Mouse (Mus musculus) stomach, embryonic 14.5 days (tissue): ENCODE measurements at regions not wholly inside any gene's neighbourhood (a gene's known extent, or its start where the extent isn't known, plus 50 kb on each side); places are given as distances from the start of the nearest gene placed in this dataset.

Experiments used
- ATAC-seq: fragments of 200-750 bp; cut with Nextera tagmentation; 2 replicates; pipeline ENCODE4 v1.8.0; 2017; ENCODE audit warnings: low read depth, moderate TSS enrichment; ENCODE audit not compliant: insufficient number of reproducible peaks, insufficient read depth, low FRiP score
- H3K27ac ChIP-seq: fragments of 300-500 bp; sonication (generic); 2 replicates; pipeline ENCODE4 v1.5.1; 2014; ENCODE audit warnings: mild to moderate bottlenecking, low read length, moderate library complexity, mixed read lengths
- H3K27me3 ChIP-seq: fragments of 300-500 bp; sonication (generic); 2 replicates; pipeline ENCODE4 v1.6.1; 2014; ENCODE audit warnings: low read length, control low read depth, mixed read lengths; ENCODE audit not compliant: control insufficient read depth, insufficient read depth
- H3K36me3 ChIP-seq: fragments of 300-500 bp; sonication (generic); 2 replicates; pipeline ENCODE4 v1.6.1; 2014; ENCODE audit warnings: mild to moderate bottlenecking, control low read depth, low read length, moderate library complexity, mixed read lengths; ENCODE audit not compliant: control insufficient read depth, insufficient read depth
- H3K4me1 ChIP-seq: fragments of 300-500 bp; sonication (generic); 2 replicates; pipeline ENCODE4 v1.6.1; 2014; ENCODE audit warnings: low read length, control low read depth, mixed read lengths; ENCODE audit not compliant: control insufficient read depth, insufficient read depth
- H3K4me2 ChIP-seq: fragments of 300-500 bp; sonication (generic); replicated peaks from 2 replicates; pipeline ENCODE4 v1.6.1; 2014; ENCODE audit warnings: low read depth, low read length, control low read depth
- H3K4me3 ChIP-seq: fragments of 300-500 bp; sonication (generic); 2 replicates; pipeline ENCODE4 v1.5.1; 2014; ENCODE audit warnings: low read depth, low read length, control low read depth
- H3K9ac ChIP-seq: fragments of 300-500 bp; sonication (generic); replicated peaks from 2 replicates; pipeline ENCODE4 v1.6.1; 2014; ENCODE audit warnings: low read depth, mild to moderate bottlenecking, control low read depth, low read length, moderate library complexity, mixed read lengths
- H3K9me3 ChIP-seq: fragments of 300-500 bp; sonication (generic); 2 replicates; pipeline ENCODE4 v1.6.1; 2016; ENCODE audit warnings: low read depth, low read length, control low read depth; ENCODE audit not compliant: control insufficient read depth
- WGBS: fragments of 180-500 bp; shearing (Covaris S2); extraction: QIAGEN DNeasy Blood & Tissue Kit; methylation state at CpG from one replicate; pipeline ENCODE4 v1.1.7; 2014; 5-methylcytosine and 5-hydroxymethylcytosine counted together

DNA sequence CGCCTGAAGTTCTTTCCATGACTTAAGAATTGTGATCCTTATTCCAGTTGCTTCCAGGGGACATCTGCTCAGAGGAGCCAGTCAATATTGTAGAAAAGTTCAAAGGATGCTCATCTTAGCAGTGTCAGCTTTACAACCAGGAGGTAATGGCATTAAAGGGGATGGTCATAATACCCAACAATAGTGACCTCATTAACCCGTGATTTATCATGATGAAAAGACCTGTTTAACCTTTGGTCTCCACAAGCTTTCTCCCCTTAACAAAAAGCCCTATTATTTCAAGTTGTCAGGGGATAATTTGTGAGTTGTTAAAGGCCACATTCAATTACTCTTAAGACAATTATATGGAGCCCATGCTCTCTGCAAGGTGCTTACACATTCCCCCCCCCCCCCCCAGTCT, 54.3 kb upstream of the Htatip2 start:
- H3K9me3 ChIP-seq = no peaks in the 10 kb centered on the region
- H3K36me3 ChIP-seq = no peaks in the 10 kb centered on the region
- no peak for ATAC-seq
- no peak overlapping the region for H3K27ac ChIP-seq
- no peak overlapping the region for H3K9ac ChIP-seq
- WGBS = 10% methylated on average over 2 of the region's 2 CpGs
- H3K4me2 ChIP-seq = no peak overlapping the region
- H3K4me1 ChIP-seq = no peaks in the 10 kb centered on the region
- H3K4me3 ChIP-seq = no peak overlapping the region
- 0 out of 2 replicates have a peak, but pooled peaks cover 3% of the 10 kb centered on the region for H3K27me3 ChIP-seq

DNA sequence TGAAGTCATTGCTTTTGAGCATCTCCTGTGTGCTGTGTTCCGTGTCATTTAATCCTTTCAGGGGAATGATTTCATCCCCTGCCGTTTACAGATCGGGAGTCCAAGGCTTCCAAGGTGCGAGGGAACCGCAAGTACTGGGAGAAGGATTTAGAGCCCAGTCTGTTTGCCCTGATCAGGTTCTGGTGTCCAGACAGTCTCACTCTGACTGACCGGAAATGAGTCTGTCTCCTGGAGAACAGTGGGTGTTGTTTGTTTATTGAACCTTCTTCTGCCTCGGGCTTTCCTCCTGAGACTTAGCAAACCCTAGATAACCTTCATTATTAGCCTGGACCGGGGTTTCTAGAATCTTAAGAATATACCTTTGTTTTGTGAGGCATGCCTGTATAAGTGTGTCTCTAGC, 58.2 kb upstream of the Htatip2 start:
- Histone ChIP-seq H3K9ac (no peak overlapping the region), H3K4me1 (no peaks in the 10 kb centered on the region), H3K4me3 (no peak overlapping the region), H3K9me3 (no peaks in the 10 kb centered on the region), H3K27ac (no peak overlapping the region), H3K27me3 (0 out of 2 replicates have a peak, but pooled peaks cover 3% of the 10 kb centered on the region), H3K36me3 (no peaks in the 10 kb centered on the region), H3K4me2 (no peak overlapping the region)
- no peak for ATAC-seq
- WGBS = 42% methylated on average over 8 of the region's 8 CpGs

DNA sequence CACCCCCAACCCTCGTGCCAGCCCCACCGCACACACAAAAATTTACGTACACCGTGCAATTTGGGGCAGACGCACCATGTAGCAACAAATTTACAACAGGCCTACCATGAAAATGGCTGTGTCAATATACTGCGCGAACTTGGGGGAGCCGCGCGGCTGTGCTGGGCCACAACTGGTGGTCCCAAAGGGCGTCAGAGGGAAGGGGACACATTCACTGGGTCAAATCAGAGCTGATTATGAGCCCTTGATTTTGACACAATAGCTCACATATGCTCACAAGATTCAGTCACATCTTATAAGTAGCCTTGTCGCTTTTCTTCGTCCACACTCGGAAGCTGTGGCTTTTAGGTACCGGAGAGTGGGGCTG, 58.9 kb upstream of the Htatip2 start:
- 91% methylated on average over 15 of the region's 15 CpGs for WGBS

DNA sequence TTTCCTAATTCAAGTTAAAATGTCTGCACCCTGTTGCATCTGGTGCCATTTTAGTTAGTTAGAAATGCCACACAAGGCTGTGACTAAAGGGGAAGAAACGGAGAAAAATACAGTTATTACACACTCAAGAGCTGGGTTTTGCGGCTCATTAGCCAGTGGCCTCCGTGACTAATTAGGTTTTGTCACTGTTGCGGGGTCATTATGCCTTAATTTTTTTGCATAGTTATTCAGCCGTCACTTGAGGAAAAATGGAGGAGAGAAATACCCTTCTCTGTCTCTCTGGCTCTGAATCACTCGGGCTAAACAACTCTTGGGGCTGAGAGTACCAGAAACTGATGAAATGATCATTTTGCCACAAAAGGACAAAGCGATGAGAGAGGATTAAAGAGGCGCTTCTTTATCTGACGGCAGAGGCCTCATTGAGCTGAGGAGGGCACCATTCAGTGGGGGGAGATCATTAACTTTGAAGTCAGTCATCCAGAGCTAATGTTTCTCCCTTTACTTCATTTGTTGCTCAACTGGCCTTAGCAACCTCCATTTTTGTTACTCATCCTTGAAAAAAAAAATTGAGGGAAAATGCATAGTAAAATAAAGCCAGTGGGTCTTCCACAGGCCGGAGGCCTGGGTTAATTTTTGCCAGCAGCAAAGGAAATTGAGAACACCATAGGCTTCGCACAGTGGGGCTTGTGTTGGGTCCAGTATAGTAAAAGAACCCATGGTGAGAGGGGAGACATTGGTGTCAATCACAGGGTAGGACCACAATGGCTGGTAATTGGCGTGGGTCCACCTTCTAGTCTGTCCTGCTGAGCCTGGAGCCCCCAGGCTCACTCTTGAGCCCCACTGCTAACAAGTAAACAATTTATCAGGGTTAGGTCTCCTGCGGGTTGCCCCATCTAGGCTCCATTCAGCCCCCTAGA, 59.5 kb upstream of the Htatip2 start:
- no peaks in the 10 kb centered on the region for H3K4me1 ChIP-seq
- no peak for ATAC-seq

More for the DNA sequence above, 58.9 kb upstream of the Htatip2 start:
- H3K4me2 ChIP-seq = no peak overlapping the region
- ATAC-seq = no peak
- H3K4me3 ChIP-seq = no peak overlapping the region
- no peak overlapping the region for H3K9ac ChIP-seq
- H3K27ac ChIP-seq = no peak overlapping the region
- H3K36me3 ChIP-seq = no peaks in the 10 kb centered on the region
- 0 out of 2 replicates have a peak, but pooled peaks cover 3% of the 10 kb centered on the region for H3K27me3 ChIP-seq
- H3K4me1 ChIP-seq = no peaks in the 10 kb centered on the region
- H3K9me3 ChIP-seq = no peaks in the 10 kb centered on the region

DNA sequence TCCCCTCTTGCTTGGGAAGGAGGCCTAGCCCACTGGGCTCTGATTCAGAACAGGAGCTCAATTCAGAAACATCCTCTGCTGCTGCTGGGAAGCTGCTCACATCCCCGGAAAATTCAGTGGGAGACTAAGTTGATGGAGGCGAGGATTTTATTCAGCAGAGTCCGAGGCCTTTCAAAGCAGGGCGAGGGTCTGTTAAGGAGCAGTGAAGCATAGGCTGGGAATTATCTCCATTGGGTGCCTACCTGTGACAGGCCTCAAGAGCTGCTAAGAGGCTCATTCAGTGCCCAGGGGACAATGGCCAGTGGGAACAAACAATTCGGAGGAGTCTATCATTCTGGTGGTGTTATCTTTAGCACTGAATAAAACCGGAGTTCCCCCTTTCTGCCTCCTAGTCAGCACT, 59.6 kb upstream of the Dbx1 start:
- no peaks in the 10 kb centered on the region for H3K4me1 ChIP-seq
- 0 out of 2 replicates have a peak, but pooled peaks cover 3% of the 10 kb centered on the region for H3K27me3 ChIP-seq
- H3K9me3 ChIP-seq = no peaks in the 10 kb centered on the region
- 54% methylated on average over 6 of the region's 6 CpGs for WGBS
- H3K27ac ChIP-seq = no peak overlapping the region
- no peaks in the 10 kb centered on the region for H3K36me3 ChIP-seq
- no peak overlapping the region for H3K4me2 ChIP-seq
- H3K9ac ChIP-seq = no peak overlapping the region
- no peak for ATAC-seq
- no peak overlapping the region for H3K4me3 ChIP-seq

More for the DNA sequence above, 59.5 kb upstream of the Htatip2 start:
- H3K9ac ChIP-seq = no peak overlapping the region
- H3K4me2 ChIP-seq = no peak overlapping the region
- no peak overlapping the region for H3K4me3 ChIP-seq
- H3K27me3 ChIP-seq = 0 out of 2 replicates have a peak, but pooled peaks cover 3% of the 10 kb centered on the region
- H3K9me3 ChIP-seq = no peaks in the 10 kb centered on the region
- no peaks in the 10 kb centered on the region for H3K36me3 ChIP-seq
- WGBS = 81% methylated on average over 13 of the region's 13 CpGs
- no peak overlapping the region for H3K27ac ChIP-seq

DNA sequence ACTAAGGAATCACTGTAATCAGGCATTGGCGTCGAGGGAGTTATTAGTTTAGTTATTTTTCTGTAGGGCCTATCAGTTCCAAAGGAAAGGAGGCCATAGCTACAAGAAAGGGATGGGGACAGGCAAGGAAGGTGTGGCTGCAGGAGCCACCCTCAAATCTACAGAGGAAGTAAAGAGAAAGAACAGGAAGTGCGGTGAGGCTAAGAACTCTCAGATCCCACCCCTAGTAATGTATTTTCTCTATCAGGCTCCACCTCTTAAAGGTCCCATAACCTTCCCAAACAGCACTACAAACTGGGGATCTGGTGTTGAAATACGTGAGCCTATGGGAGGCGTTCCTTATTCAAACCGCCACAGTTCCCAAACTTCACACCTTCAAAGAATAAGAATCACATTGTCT, 52.9 kb upstream of the Dbx1 start:
- no peak overlapping the region for H3K9ac ChIP-seq
- no peak overlapping the region for H3K4me2 ChIP-seq
- H3K4me1 ChIP-seq = no peaks in the 10 kb centered on the region
- 37% methylated on average over 6 of the region's 6 CpGs for WGBS
- H3K36me3 ChIP-seq = no peaks in the 10 kb centered on the region
- no peak overlapping the region for H3K4me3 ChIP-seq
- H3K27ac ChIP-seq = no peak overlapping the region
- ATAC-seq = no peak
- H3K27me3 ChIP-seq = peaks cover 22% of the 10 kb centered on the region; the same call in 1 of the 2 replicates
- no peaks in the 10 kb centered on the region for H3K9me3 ChIP-seq

GRCm38 (mm10) chr7:49688521-49689399, 52.1 kb upstream of the Dbx1 start:
- ATAC-seq = no peak
- Histone ChIP-seq H3K27ac (no peak overlapping the region), H3K36me3 (no peaks in the 10 kb centered on the region), H3K9ac (no peak overlapping the region), H3K4me2 (peak overlapping the region; percentile 12; the same call in 1 of the 2 replicates), H3K27me3 (peaks cover 27% of the 10 kb centered on the region; the same call in 1 of the 2 replicates), H3K9me3 (no peaks in the 10 kb centered on the region), H3K4me3 (no peak overlapping the region), H3K4me1 (no peaks in the 10 kb centered on the region)
- 9% methylated on average over 10 of the region's 10 CpGs for WGBS

DNA sequence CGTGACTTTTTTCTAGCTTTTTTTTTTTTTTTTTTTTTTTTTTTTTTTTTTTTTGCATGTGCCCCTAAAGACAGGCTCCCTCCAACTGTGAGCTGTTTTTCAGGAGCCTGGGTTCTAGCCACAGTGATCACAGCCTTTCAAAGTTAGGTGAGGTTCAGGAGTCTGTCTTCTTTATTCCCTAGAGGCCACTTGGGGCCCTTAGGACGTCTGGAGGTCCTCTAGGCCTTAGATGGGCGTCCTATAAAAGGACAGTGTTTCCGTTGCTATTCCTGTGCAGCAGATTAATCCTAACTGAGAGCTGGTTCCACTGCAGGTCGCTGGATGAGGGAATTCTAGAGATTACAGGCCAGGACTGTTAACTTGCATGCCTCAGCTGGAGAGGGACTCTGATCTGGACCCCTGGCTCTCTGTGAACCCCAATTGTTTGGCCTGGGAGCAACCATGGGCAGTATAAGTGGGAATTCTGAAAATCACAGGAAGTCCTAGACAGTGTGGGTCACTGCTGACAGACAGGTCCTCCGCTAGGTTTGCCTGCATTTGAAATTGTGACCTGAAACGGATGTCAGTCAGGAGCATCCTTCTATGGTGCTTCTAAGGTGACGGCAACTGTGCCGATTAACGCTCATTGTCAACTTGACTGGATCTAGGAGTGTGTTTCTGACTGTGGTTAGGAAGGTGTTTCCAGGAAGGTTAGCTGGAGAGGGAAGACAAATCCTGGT, 51.2 kb upstream of the Dbx1 start:
- ATAC-seq = no peak
- no peaks in the 10 kb centered on the region for H3K9me3 ChIP-seq
- H3K9ac ChIP-seq = no peak overlapping the region
- peaks cover 30% of the 10 kb centered on the region; the same call in 1 of the 2 replicates for H3K27me3 ChIP-seq
- 28% methylated on average over 10 of the region's 10 CpGs for WGBS
- no peaks in the 10 kb centered on the region for H3K36me3 ChIP-seq
- H3K4me1 ChIP-seq = no peaks in the 10 kb centered on the region
- H3K27ac ChIP-seq = no peak overlapping the region
- no peak overlapping the region for H3K4me3 ChIP-seq
- peak overlapping the region; percentile 12; the same call in 1 of the 2 replicates for H3K4me2 ChIP-seq
